Mouse (Mus musculus): ENCODE data around the gene Otp.

DNA sequence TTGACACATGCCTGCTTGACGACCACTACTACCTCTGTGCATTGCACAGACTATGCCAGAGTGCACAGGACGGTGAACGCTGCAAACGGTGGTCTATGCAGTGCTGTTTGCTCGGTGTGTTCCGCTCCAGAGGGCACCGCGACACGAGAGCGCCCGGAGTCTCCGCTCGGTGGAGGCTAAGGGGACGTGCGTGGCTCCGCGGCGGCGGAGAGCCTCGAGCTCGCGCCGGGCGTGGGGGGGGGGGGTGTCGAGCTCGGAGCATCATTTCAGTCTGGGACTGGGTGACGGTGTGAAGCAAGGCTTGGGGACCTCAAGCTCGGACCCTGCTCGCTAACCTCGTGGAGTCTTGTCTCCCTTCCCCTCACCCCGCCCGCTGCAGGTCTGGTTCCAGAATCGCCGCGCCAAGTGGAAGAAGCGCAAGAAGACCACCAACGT, 7.3 kb downstream of the Otp start:
- TF ChIP-seq CTCF (IDR thresholded peaks at IDR 0.05; ENCODE audit: low read depth) (no peak), EP300 (IDR thresholded peaks at IDR 0.05; ENCODE audit: low read depth) (no peak)
